ENCODE assay signal across 31 mouse cellular contexts in genomic region chr5:72222902-72223301, GRCm38 (mm10). TPM values are rescaled to one million over a fixed set of nuclear protein-coding genes. Genes with fewer than 3 reads are reported as not detected.
DNase-seq lines count a peak whose midpoint lies in the region; ATAC-seq and TF ChIP-seq lines count a peak whose summit lies in the region.
"Had no signal": no experiment of that assay in that cellular context is flagged by ENCODE, and none has a peak within 500 bp of the region (broad histone marks: within the 10 kb centered on the region; RNA-seq: fewer than 3 reads in every experiment).

No protein-coding gene starts in this region.

- no peak for TF ChIP-seq CTCF in left cerebral cortex, adult 2 months (IDR thresholded peaks at IDR 0.05)

- no peaks in the 10 kb centered on the region for H3K9me3 ChIP-seq in liver, embryonic 15.5 days (replicated peaks)
- no peaks in the 10 kb centered on the region for H3K9me3 ChIP-seq in liver, embryonic 11.5 days (ENCODE audit: control insufficient read depth, low read length)
- H3K9me3 ChIP-seq: embryonic facial prominence, embryonic 12.5 days; forebrain, embryonic 10.5 days; heart, embryonic 15.5 days; hindbrain, embryonic 12.5 days; intestine, embryonic 15.5 days; limb, embryonic 13.5 days; midbrain, embryonic 10.5 days; midbrain, embryonic 15.5 days; stomach, embryonic 15.5 days had no signal

- H3K27me3 ChIP-seq in liver, embryonic 15.5 days, result no peaks in the 10 kb centered on the region
- H3K27me3 ChIP-seq in liver, embryonic 11.5 days (replicated peaks; ENCODE audit: control insufficient read depth, insufficient read depth, low read length), result no peaks in the 10 kb centered on the region
- H3K27me3 ChIP-seq: CH12.LX; embryonic facial prominence, embryonic 12.5 days; heart, embryonic 15.5 days; hindbrain, embryonic 12.5 days; intestine, embryonic 15.5 days; limb, embryonic 13.5 days; midbrain, embryonic 15.5 days; stomach, embryonic 15.5 days had no signal

- peaks cover 37% of the 10 kb centered on the region for H3K4me1 ChIP-seq in liver, embryonic 15.5 days (replicated peaks)
- peaks cover 18% of the 10 kb centered on the region for H3K4me1 ChIP-seq in liver, embryonic 11.5 days (replicated peaks; ENCODE audit: control insufficient read depth, insufficient read depth, low read length)
- H3K4me1 ChIP-seq: hindbrain, embryonic 12.5 days; intestine, embryonic 15.5 days; midbrain, embryonic 15.5 days had no signal

- no peak overlapping the region for H3K9ac ChIP-seq in liver, embryonic 15.5 days
- H3K9ac ChIP-seq in liver, embryonic 11.5 days (ENCODE audit: low read depth, low read length), result no peak overlapping the region
- H3K9ac ChIP-seq: embryonic facial prominence, embryonic 12.5 days; heart, embryonic 15.5 days; hindbrain, embryonic 12.5 days; intestine, embryonic 15.5 days; limb, embryonic 13.5 days; midbrain, embryonic 15.5 days; stomach, embryonic 15.5 days had no signal

- DNase-seq in liver, embryonic 11.5 days (ENCODE audit: low spot score), result no peak
- DNase-seq in 416B (ENCODE audit: low read depth), result peak; percentile 17
- DNase-seq in fat pad, adult 2 months (ENCODE audit: extremely low read depth, low read depth, low spot score), result peak; percentile 63
- no peak for DNase-seq in kidney, postnatal 36 days
- DNase-seq in left cerebral cortex, adult 2 months (ENCODE audit: extremely low spot score in 1 of 2, low spot score in 2 of 2), result no peak
- DNase-seq: adrenal gland, postnatal 14 days; cerebellum, adult 11 months; cerebellum, adult 9-11 months; embryo, embryonic 11 days; gastrocnemius, adult 2 months; gastrocnemius, postnatal 36 days; heart, postnatal 36 days; kidney, adult 2 months; layer of hippocampus, adult 9-11 months; right cerebral cortex, postnatal 25 days had no signal

- no peak for ATAC-seq in liver, embryonic 15.5 days (ENCODE audit: insufficient read depth)
- ATAC-seq in liver, embryonic 11.5 days (replicated peaks; ENCODE audit: low FRiP score), result no peak
- peak; percentile 61 for ATAC-seq in megakaryocyte progenitor cell, adult 5-6 weeks (replicated peaks; ENCODE audit: poor library complexity)
- ATAC-seq: forebrain, embryonic 16.5 days; hindbrain, postnatal 0 days; intestine, embryonic 15.5 days; midbrain, embryonic 15.5 days had no signal

- H3K4me3 ChIP-seq in liver, embryonic 15.5 days (replicated peaks), result no peak overlapping the region
- no peak overlapping the region for H3K4me3 ChIP-seq in liver, embryonic 11.5 days (ENCODE audit: low read depth, low read length)
- H3K4me3 ChIP-seq in left cerebral cortex, adult 2 months, result no peak overlapping the region
- H3K4me3 ChIP-seq: embryonic facial prominence, embryonic 12.5 days; forebrain, embryonic 10.5 days; gastrocnemius, adult 2 months; heart, embryonic 15.5 days; hindbrain, embryonic 12.5 days; intestine, embryonic 15.5 days; limb, embryonic 13.5 days; midbrain, embryonic 10.5 days; midbrain, embryonic 15.5 days; stomach, embryonic 15.5 days had no signal

- WGBS in liver, embryonic 15.5 days (ENCODE audit: insufficient replicate concordance), result 68% methylated on average over 3 of the region's 3 CpGs
- 91% methylated on average over 3 of the region's 3 CpGs for WGBS in liver, embryonic 11.5 days

- intact Hi-C loops in left cerebral cortex, adult 2 months (cut with DNase I), result no loop called here

- H3K27ac ChIP-seq in liver, embryonic 15.5 days (replicated peaks), result 0 out of 2 replicates have a peak overlapping the region, but pooled peaks have one; percentile 14
- no peak overlapping the region for H3K27ac ChIP-seq in liver, embryonic 11.5 days (ENCODE audit: low read depth, low read length)
- no peak overlapping the region for H3K27ac ChIP-seq in left cerebral cortex, adult 2 months
- H3K27ac ChIP-seq: embryonic facial prominence, embryonic 12.5 days; forebrain, embryonic 10.5 days; gastrocnemius, adult 2 months; heart, embryonic 15.5 days; hindbrain, embryonic 12.5 days; hindbrain, postnatal 0 days; intestine, embryonic 15.5 days; kidney, postnatal 0 days; limb, embryonic 13.5 days; macrophage; midbrain, embryonic 10.5 days; midbrain, embryonic 15.5 days; stomach, embryonic 15.5 days had no signal

- H3K4me2 ChIP-seq in liver, embryonic 15.5 days, result no peak overlapping the region
- no peak overlapping the region for H3K4me2 ChIP-seq in liver, embryonic 11.5 days
- H3K4me2 ChIP-seq: embryonic facial prominence, embryonic 12.5 days; heart, embryonic 15.5 days; hindbrain, embryonic 12.5 days; intestine, embryonic 15.5 days; limb, embryonic 13.5 days; midbrain, embryonic 15.5 days; stomach, embryonic 15.5 days had no signal

- no peaks in the 10 kb centered on the region for H3K36me3 ChIP-seq in liver, embryonic 15.5 days (replicated peaks)
- no peaks in the 10 kb centered on the region for H3K36me3 ChIP-seq in liver, embryonic 11.5 days (ENCODE audit: control insufficient read depth, insufficient read depth, low read length)
- H3K36me3 ChIP-seq: embryonic facial prominence, embryonic 12.5 days; forebrain, embryonic 10.5 days; heart, embryonic 15.5 days; hindbrain, embryonic 12.5 days; intestine, embryonic 15.5 days; limb, embryonic 13.5 days; midbrain, embryonic 10.5 days; midbrain, embryonic 15.5 days; stomach, embryonic 15.5 days had no signal

RNA-seq across cellular contexts. Expression of gene Commd8, which starts 54.9 kb away (rescaled TPM):
- 52.8 and 55.4 TPM in 2 replicates for polyA plus RNA-seq in liver, embryonic 15.5 days (2015; fragmentation: Nextera tagmentation; extraction: Ambion mirVana)
- 125 and 127 TPM in 2 replicates for polyA plus RNA-seq in liver, embryonic 11.5 days (2014; fragmentation: Nextera tagmentation; extraction: Ambion mirVana)
- 124 and 140 TPM in 2 replicates for total RNA-seq in megakaryocyte progenitor cell, adult 5-6 weeks (2015)
- total RNA-seq in megakaryocyte progenitor cell, adult 5-6 weeks (2017), result 72.1 and 74.5 TPM in 2 replicates
- total RNA-seq in left cerebral cortex, adult 2 months (2021), result 10 to 100 TPM; 85.5 to 86.0 TPM

Comparison
In these comparisons a context has a peak if more than half of its experiments do, and no peak if none do; other contexts are left out.
1. DNase-seq: peak in 416B (single experiment) and fat pad, adult 2 months (single experiment); none in liver, embryonic 11.5 days (single experiment), kidney, postnatal 36 days (0 of 2) and left cerebral cortex, adult 2 months (0 of 2).